Mouse (Mus musculus): ENCODE measurements around the gene Dctd. TPM values are rescaled to one million over a fixed set of nuclear protein-coding genes. Genes with fewer than 3 reads are reported as not detected.

Gene Dctd
- polyA plus RNA-seq, 1 experiment = 7.1 TPM

DNA sequence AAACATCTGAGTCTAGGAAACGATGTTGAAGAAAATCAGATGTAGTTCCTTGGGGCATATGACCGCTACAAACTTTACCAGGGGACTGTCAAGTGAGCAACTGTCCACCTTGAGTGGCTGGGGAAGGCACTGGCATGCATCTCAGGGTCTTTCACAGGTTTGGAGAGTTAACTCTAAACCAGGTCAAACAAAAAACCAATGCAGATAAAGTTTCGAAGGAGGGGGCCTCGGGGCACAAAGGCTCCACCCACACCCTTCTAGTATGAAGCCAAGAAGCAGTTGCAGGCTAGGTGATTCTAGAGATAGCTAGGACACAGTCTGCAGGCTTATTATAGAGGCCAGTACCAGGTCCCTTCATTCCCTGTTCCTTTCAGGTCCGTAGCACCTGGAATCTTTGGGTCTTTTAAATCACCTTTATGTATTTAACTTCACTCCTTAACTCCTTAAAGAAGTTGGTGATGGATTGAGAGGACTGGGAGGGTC is 10.5 kb downstream of the Dctd start:
- H3K36me3 ChIP-seq (ENCODE audit: control insufficient read depth, insufficient read depth) = no peaks in the 10 kb centered on the region
- TF ChIP-seq SRF (IDR thresholded peaks at IDR 0.05; ENCODE audit: control insufficient read depth, insufficient read length, low read depth) = no peak
- TF ChIP-seq MAX (IDR thresholded peaks at IDR 0.05; ENCODE audit: low read depth) = no peak
- TF ChIP-seq E2F4 (IDR thresholded peaks at IDR 0.05; ENCODE audit: insufficient read depth) = no peak
- no peak for TF ChIP-seq MYOG (IDR thresholded peaks at IDR 0.05; ENCODE audit: control insufficient read depth in 1 of 3, insufficient read depth in 1 of 3, insufficient read length in 2 of 3, low read depth in 2 of 3)
- TF ChIP-seq MYOD1 (IDR thresholded peaks at IDR 0.05; ENCODE audit: control insufficient read depth in 1 of 3, insufficient read length in 2 of 3, low read depth in 2 of 3) = no peak
- TF ChIP-seq TCF3 (IDR thresholded peaks at IDR 0.05; ENCODE audit: insufficient read length, low read depth) = no peak
- no peak for TF ChIP-seq CEBPB (IDR thresholded peaks at IDR 0.05; ENCODE audit: insufficient read depth, poor library complexity, severe bottlenecking)
- no peak for TF ChIP-seq USF1 (IDR thresholded peaks at IDR 0.05; ENCODE audit: low read depth)
- no peak for TF ChIP-seq POLR2AphosphoS2 (IDR thresholded peaks at IDR 0.05; ENCODE audit: insufficient read length, low read depth)
- no peak for TF ChIP-seq REST (IDR thresholded peaks at IDR 0.05; ENCODE audit: insufficient read depth, insufficient read length)
- TF ChIP-seq TCF12 (IDR thresholded peaks at IDR 0.05; ENCODE audit: insufficient read depth, poor library complexity, severe bottlenecking) = no peak
- TF ChIP-seq POLR2A (IDR thresholded peaks at IDR 0.05; ENCODE audit: insufficient read length, low read depth) = no peak
- no peaks in the 10 kb centered on the region for H3K27me3 ChIP-seq (ENCODE audit: control insufficient read depth, insufficient read depth, insufficient read length)
- H3K79me2 ChIP-seq (ENCODE audit: control insufficient read depth, insufficient read depth) = no peaks in the 10 kb centered on the region
- peak overlapping the region; percentile 42 for H3K4me3 ChIP-seq
- peak overlapping the region; percentile 83 for H3ac ChIP-seq (ENCODE audit: control insufficient read depth, insufficient read length)
- peak overlapping the region; percentile 80 for H3K4me2 ChIP-seq (ENCODE audit: low read depth)

- Histone ChIP-seq H3K4me3 (peak overlapping the region; percentile 42), H3K79me2 (ENCODE audit: control insufficient read depth, insufficient read depth) (no peaks in the 10 kb centered on the region), H3K27me3 (ENCODE audit: control insufficient read depth, insufficient read depth, insufficient read length) (no peaks in the 10 kb centered on the region), H3K4me2 (ENCODE audit: low read depth) (peak overlapping the region; percentile 80), H3K36me3 (ENCODE audit: control insufficient read depth, insufficient read depth) (no peaks in the 10 kb centered on the region), H3ac (ENCODE audit: control insufficient read depth, insufficient read length) (peak overlapping the region; percentile 83)
- no peak for TF ChIP-seq TCF3 (IDR thresholded peaks at IDR 0.05; ENCODE audit: insufficient read length, low read depth)
- TF ChIP-seq POLR2AphosphoS2 (IDR thresholded peaks at IDR 0.05; ENCODE audit: insufficient read length, low read depth) = no peak
- TF ChIP-seq MAX (IDR thresholded peaks at IDR 0.05; ENCODE audit: low read depth) = no peak
- TF ChIP-seq MYOG (IDR thresholded peaks at IDR 0.05; ENCODE audit: control insufficient read depth in 1 of 3, insufficient read depth in 1 of 3, insufficient read length in 2 of 3, low read depth in 2 of 3) = peak in 1 of 3 experiments; percentile 5
- TF ChIP-seq REST (IDR thresholded peaks at IDR 0.05; ENCODE audit: insufficient read depth, insufficient read length) = no peak
- peak; percentile 47 for TF ChIP-seq USF1 (IDR thresholded peaks at IDR 0.05; ENCODE audit: low read depth)
- no peak for TF ChIP-seq CEBPB (IDR thresholded peaks at IDR 0.05; ENCODE audit: insufficient read depth, poor library complexity, severe bottlenecking)
- TF ChIP-seq SRF (IDR thresholded peaks at IDR 0.05; ENCODE audit: control insufficient read depth, insufficient read length, low read depth) = no peak
- TF ChIP-seq MYOD1 (IDR thresholded peaks at IDR 0.05; ENCODE audit: control insufficient read depth in 1 of 3, insufficient read length in 2 of 3, low read depth in 2 of 3) = peak in 1 of 3 experiments; percentile 30
- no peak for TF ChIP-seq TCF12 (IDR thresholded peaks at IDR 0.05; ENCODE audit: insufficient read depth, poor library complexity, severe bottlenecking)
- no peak for TF ChIP-seq E2F4 (IDR thresholded peaks at IDR 0.05; ENCODE audit: insufficient read depth)
- TF ChIP-seq POLR2A (IDR thresholded peaks at IDR 0.05; ENCODE audit: insufficient read length, low read depth) = peak; percentile 57
Measured at GRCm38 (mm10) chr8:48109856-48110780, 11.2 kb downstream of the Dctd start.

DNA sequence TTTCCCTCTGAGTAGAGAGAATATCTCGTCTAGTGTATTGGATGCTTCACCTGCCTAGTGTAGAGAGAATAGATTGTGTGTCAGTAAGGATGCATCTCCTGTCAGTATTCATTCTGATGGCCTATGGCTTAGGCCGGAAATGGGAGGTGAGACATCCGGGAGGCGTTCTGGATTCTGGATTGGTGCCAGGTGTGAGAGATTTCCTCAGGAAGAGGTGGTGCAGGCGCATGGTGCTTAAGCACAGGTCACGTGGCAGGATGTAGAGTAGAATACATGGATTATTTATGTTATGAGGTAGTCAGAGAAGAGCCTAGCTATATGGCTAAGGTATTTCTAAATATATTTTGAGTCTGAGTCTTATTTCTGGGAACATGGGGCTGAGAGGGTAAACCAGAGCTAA is 15.7 kb downstream of the Dctd start:
- H3K79me2 ChIP-seq (ENCODE audit: control insufficient read depth, insufficient read depth) = no peaks in the 10 kb centered on the region
- H3K27me3 ChIP-seq (ENCODE audit: control insufficient read depth, insufficient read depth, insufficient read length) = no peaks in the 10 kb centered on the region
- H3K4me2 ChIP-seq (ENCODE audit: low read depth) = no peak overlapping the region
- H3K36me3 ChIP-seq (ENCODE audit: control insufficient read depth, insufficient read depth) = no peaks in the 10 kb centered on the region
- no peak for TF ChIP-seq POLR2AphosphoS2 (IDR thresholded peaks at IDR 0.05; ENCODE audit: insufficient read length, low read depth)
- TF ChIP-seq USF1 (IDR thresholded peaks at IDR 0.05; ENCODE audit: low read depth) = no peak
- no peak for TF ChIP-seq E2F4 (IDR thresholded peaks at IDR 0.05; ENCODE audit: insufficient read depth)
- TF ChIP-seq TCF3 (IDR thresholded peaks at IDR 0.05; ENCODE audit: insufficient read length, low read depth) = no peak
- no peak for TF ChIP-seq POLR2A (IDR thresholded peaks at IDR 0.05; ENCODE audit: insufficient read length, low read depth)
- TF ChIP-seq REST (IDR thresholded peaks at IDR 0.05; ENCODE audit: insufficient read depth, insufficient read length) = no peak
- no peak for TF ChIP-seq SRF (IDR thresholded peaks at IDR 0.05; ENCODE audit: control insufficient read depth, insufficient read length, low read depth)
- TF ChIP-seq MYOG (IDR thresholded peaks at IDR 0.05; ENCODE audit: control insufficient read depth in 1 of 3, insufficient read depth in 1 of 3, insufficient read length in 2 of 3, low read depth in 2 of 3) = no peak
- no peak for TF ChIP-seq CEBPB (IDR thresholded peaks at IDR 0.05; ENCODE audit: insufficient read depth, poor library complexity, severe bottlenecking)
- TF ChIP-seq TCF12 (IDR thresholded peaks at IDR 0.05; ENCODE audit: insufficient read depth, poor library complexity, severe bottlenecking) = no peak
- TF ChIP-seq MYOD1 (IDR thresholded peaks at IDR 0.05; ENCODE audit: control insufficient read depth in 1 of 3, insufficient read length in 2 of 3, low read depth in 2 of 3) = no peak
- TF ChIP-seq MAX (IDR thresholded peaks at IDR 0.05; ENCODE audit: low read depth) = no peak
- no peak overlapping the region for H3K4me3 ChIP-seq
- no peak overlapping the region for H3ac ChIP-seq (ENCODE audit: control insufficient read depth, insufficient read length)

DNA sequence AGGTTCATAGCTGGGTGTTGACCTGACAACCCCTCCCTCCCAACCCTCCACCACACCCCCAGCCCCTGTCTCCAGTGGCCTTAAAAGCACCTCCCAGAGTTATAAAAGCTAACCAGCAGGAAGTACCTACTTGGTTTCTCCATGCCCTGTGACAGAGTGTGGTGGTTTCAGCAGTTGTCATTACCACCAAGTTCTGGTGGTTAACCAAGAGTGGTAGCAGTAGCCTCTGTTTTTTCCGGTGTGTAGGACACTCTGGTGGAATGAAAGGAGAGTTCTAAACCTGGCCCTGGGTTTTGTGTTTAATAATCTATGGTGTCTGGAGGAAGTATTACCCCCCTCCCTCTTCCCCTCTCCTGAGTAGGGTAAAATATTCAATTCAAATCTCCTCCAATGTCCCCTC is 24.1 kb downstream of the Dctd start:
- H3K36me3 ChIP-seq (ENCODE audit: control insufficient read depth, insufficient read depth) = no peaks in the 10 kb centered on the region
- TF ChIP-seq MAX (IDR thresholded peaks at IDR 0.05; ENCODE audit: low read depth) (no peak), TCF12 (IDR thresholded peaks at IDR 0.05; ENCODE audit: insufficient read depth, poor library complexity, severe bottlenecking) (no peak), MYOD1 (IDR thresholded peaks at IDR 0.05; ENCODE audit: control insufficient read depth in 1 of 3, insufficient read length in 2 of 3, low read depth in 2 of 3) (no peak), SRF (IDR thresholded peaks at IDR 0.05; ENCODE audit: control insufficient read depth, insufficient read length, low read depth) (no peak), POLR2A (IDR thresholded peaks at IDR 0.05; ENCODE audit: insufficient read length, low read depth) (no peak), MYOG (IDR thresholded peaks at IDR 0.05; ENCODE audit: control insufficient read depth in 1 of 3, insufficient read depth in 1 of 3, insufficient read length in 2 of 3, low read depth in 2 of 3) (no peak), CEBPB (IDR thresholded peaks at IDR 0.05; ENCODE audit: insufficient read depth, poor library complexity, severe bottlenecking) (no peak), REST (IDR thresholded peaks at IDR 0.05; ENCODE audit: insufficient read depth, insufficient read length) (no peak), USF1 (IDR thresholded peaks at IDR 0.05; ENCODE audit: low read depth) (no peak), TCF3 (IDR thresholded peaks at IDR 0.05; ENCODE audit: insufficient read length, low read depth) (no peak), POLR2AphosphoS2 (IDR thresholded peaks at IDR 0.05; ENCODE audit: insufficient read length, low read depth) (no peak), E2F4 (IDR thresholded peaks at IDR 0.05; ENCODE audit: insufficient read depth) (no peak)
- H3K27me3 ChIP-seq (ENCODE audit: control insufficient read depth, insufficient read depth, insufficient read length) = no peaks in the 10 kb centered on the region

More for the DNA sequence above, 24.1 kb downstream of the Dctd start:
- no peak overlapping the region for H3K4me2 ChIP-seq (ENCODE audit: low read depth)
- no peak overlapping the region for H3ac ChIP-seq (ENCODE audit: control insufficient read depth, insufficient read length)
- H3K4me3 ChIP-seq = no peak overlapping the region
- H3K79me2 ChIP-seq (ENCODE audit: control insufficient read depth, insufficient read depth) = no peaks in the 10 kb centered on the region
